Mouse (Mus musculus) neural tube, embryonic 13.5 days (tissue): ENCODE results near the gene Gm45799. TPM values are rescaled to one million over a fixed set of nuclear protein-coding genes. Genes with fewer than 3 reads are reported as not detected.
A peak's percentile ranks its signal among the peaks of the same experiment; 100 is the strongest.

Source experiments
- ATAC-seq: fragments of 200-750 bp; cut with Nextera tagmentation; 2 replicates; pipeline ENCODE4 v1.8.0; 2017; ENCODE audit warnings: low read depth, mild to moderate bottlenecking, moderate TSS enrichment, moderate library complexity
- H3K27ac ChIP-seq: fragments of 300-500 bp; sonication (generic); replicated peaks from 2 replicates; pipeline ENCODE4 v1.5.1; 2015; ENCODE audit warnings: moderate library complexity, mild to moderate bottlenecking, inconsistent platforms
- H3K27me3 ChIP-seq: fragments of 300-500 bp; sonication (generic); 2 replicates; pipeline ENCODE4 v1.6.1; 2015; ENCODE audit warnings: mild to moderate bottlenecking, inconsistent platforms
- H3K36me3 ChIP-seq: fragments of 300-500 bp; sonication (generic); 2 replicates; pipeline ENCODE4 v1.6.1; 2015; ENCODE audit warnings: mild to moderate bottlenecking, inconsistent platforms
- H3K4me1 ChIP-seq: fragments of 300-500 bp; sonication (generic); replicated peaks from 2 replicates; pipeline ENCODE4 v1.6.1; 2015; ENCODE audit warnings: inconsistent platforms
- H3K4me2 ChIP-seq: fragments of 300-500 bp; sonication (generic); 2 replicates; pipeline ENCODE4 v1.6.1; 2015; ENCODE audit warnings: inconsistent platforms, mild to moderate bottlenecking, moderate library complexity
- H3K4me3 ChIP-seq: fragments of 300-500 bp; sonication (generic); 2 replicates; pipeline ENCODE4 v1.5.1; 2015; ENCODE audit warnings: mild to moderate bottlenecking, inconsistent platforms
- H3K9ac ChIP-seq: fragments of 300-500 bp; sonication (generic); 2 replicates; pipeline ENCODE4 v1.6.1; 2015; ENCODE audit warnings: moderate library complexity, mild to moderate bottlenecking, inconsistent platforms
- H3K9me3 ChIP-seq: fragments of 300-500 bp; sonication (generic); 2 replicates; pipeline ENCODE4 v1.6.1; 2016; ENCODE audit warnings: inconsistent platforms
- WGBS: fragments of 180-500 bp; shearing (Covaris S2); methylation state at CpG from one replicate; pipeline ENCODE4 v1.1.7; 2015; 5-methylcytosine and 5-hydroxymethylcytosine counted together
- polyA plus RNA-seq: library from polyadenylated mRNA; unstranded; fragments of >200 nt; fragmentation: Nextera tagmentation; extraction: Ambion mirVana; gene quantifications from 2 replicates; pipeline ENCODE4 v1.2.1, GENCODE M21; 2015

The Gm45799 gene
- polyA plus RNA-seq, 1 experiment from 2014 or later: 7.1 TPM

- Histone ChIP-seq H3K36me3 (peaks cover 20% of the 10 kb centered on the region), H3K9ac (0 out of 2 replicates have a peak overlapping the region, but pooled peaks have one; percentile 1), H3K27me3 (no peaks in the 10 kb centered on the region), H3K9me3 (no peaks in the 10 kb centered on the region), H3K4me2 (peak overlapping the region; percentile 11; the same call in 1 of the 2 replicates), H3K27ac (peak overlapping the region; percentile 73), H3K4me3 (no peak overlapping the region), H3K4me1 (peaks cover 49% of the 10 kb centered on the region)
- peak; percentile 15; the same call in 1 of the 2 replicates for ATAC-seq
- WGBS: 29% methylated on average over 3 of the region's 3 CpGs
Measured at GRCm38 (mm10) chr7:105628633-105629032, 11.7 kb upstream of the Gm45799 start.

DNA sequence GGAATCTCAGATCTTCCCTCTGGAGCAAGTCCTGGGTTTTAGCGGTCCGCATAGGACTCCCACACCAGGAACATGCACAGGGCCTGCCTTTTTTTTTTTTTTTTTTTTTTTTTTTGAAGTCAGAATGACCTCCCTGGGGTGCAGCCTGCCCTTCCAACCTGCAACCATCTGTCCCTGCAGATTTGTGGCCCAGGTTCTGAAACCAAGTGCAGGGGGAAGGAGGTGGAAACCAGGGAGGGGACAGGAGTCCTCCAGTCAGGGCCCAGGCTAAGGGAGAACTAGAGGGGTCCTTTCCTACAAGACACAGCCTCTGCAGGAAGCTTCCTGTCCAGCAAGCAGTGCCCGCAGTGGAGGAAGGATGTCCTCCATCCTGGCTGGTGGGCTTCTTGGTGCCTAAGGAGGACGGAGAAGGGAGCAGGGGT is 7.8 kb upstream of the Gm45799 start:
- ATAC-seq: peak; percentile 25
- H3K4me3 ChIP-seq: peak overlapping the region; percentile 86

GRCm38 (mm10) chr7:105633127-105633800 is 7.1 kb upstream of the Gm45799 start, which contains the start of gene Trim3:
Trim3 (minus strand) TSS chr7:105633571.
- H3K27ac ChIP-seq: peak within 1 kb of the TSS; percentile 93
- peak; percentile 86 for ATAC-seq
- peak within 1 kb of the TSS; percentile 86 for H3K4me2 ChIP-seq
- peaks cover 28% of the 10 kb centered on the region for H3K36me3 ChIP-seq
- WGBS: under 1% methylated on average over 67 of the region's 71 CpGs
- peak within 1 kb of the TSS; percentile 86 for H3K4me3 ChIP-seq
- H3K9ac ChIP-seq: peak within 1 kb of the TSS; percentile 95
- H3K4me1 ChIP-seq: peaks cover 72% of the 10 kb centered on the region
- no peaks in the 10 kb centered on the region for H3K9me3 ChIP-seq
- no peaks in the 10 kb centered on the region for H3K27me3 ChIP-seq

More for the DNA sequence above, 7.8 kb upstream of the Gm45799 start:
- H3K27ac ChIP-seq: peak overlapping the region; percentile 93
- no peaks in the 10 kb centered on the region for H3K27me3 ChIP-seq
- H3K9me3 ChIP-seq: no peaks in the 10 kb centered on the region
- 23% methylated on average over 4 of the region's 4 CpGs for WGBS
- H3K9ac ChIP-seq: peak overlapping the region; percentile 95
- peak overlapping the region; percentile 86 for H3K4me2 ChIP-seq
- peaks cover 75% of the 10 kb centered on the region for H3K4me1 ChIP-seq
- H3K36me3 ChIP-seq: peaks cover 21% of the 10 kb centered on the region

DNA sequence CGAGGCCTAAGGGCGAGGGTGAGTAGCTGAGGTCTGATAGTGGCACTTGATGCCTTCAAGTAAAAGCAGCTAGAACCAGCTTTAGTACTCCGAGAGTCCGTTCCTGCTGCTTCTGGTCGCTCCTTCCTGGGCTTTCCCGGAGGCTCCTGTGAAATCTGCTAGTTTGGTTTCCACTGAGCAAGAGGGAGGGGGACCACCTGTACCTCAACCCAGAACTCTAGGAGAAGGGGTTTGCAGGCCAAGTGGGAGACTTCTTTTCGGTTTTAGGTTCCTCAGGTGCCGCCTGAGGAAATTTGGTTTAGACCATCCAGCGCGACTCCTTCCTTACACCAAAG is 6.6 kb upstream of the Gm45799 start:
- H3K36me3 ChIP-seq: peaks cover 33% of the 10 kb centered on the region
- peak overlapping the region; percentile 86 for H3K4me2 ChIP-seq
- 4% methylated on average over 10 of the region's 10 CpGs for WGBS
- peaks cover 71% of the 10 kb centered on the region for H3K4me1 ChIP-seq
- no peaks in the 10 kb centered on the region for H3K27me3 ChIP-seq
- peak overlapping the region; percentile 93 for H3K27ac ChIP-seq
- H3K9ac ChIP-seq: peak overlapping the region; percentile 95
- ATAC-seq: no peak; the same call in 1 of the 2 replicates
- H3K9me3 ChIP-seq: no peaks in the 10 kb centered on the region
- H3K4me3 ChIP-seq: peak overlapping the region; percentile 86

DNA sequence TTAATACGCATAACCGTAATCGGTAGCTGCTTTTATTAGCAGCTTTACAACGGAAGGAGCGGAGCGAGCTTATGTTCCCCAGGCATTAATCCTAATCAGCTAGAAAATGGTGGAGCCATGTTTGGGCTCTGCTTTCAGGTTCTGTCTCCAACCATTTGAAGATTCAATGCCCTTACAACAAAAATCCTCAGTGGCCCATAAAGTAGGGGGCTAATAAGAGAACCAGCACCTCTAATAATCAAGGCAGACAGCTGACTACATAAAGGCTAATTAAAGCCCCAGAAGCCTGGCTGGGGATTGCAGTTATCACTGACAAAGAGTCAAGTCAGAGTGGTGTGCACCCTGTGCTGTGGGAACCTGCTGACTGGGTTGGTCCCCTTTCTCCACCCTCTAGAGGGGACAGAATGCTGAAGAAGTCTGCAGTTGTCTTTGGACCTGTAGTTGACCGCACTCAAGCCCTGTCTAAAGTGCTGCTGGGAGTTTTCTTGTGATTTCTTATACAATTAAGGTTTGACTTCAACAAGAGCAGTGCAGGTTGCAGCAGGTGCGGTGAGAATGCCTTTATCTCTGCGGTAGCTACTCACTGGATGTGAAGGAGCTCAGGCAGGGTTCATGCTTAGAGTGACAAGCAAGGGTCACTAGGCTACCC is 6.0 kb upstream of the Gm45799 start:
- 39% methylated on average over 9 of the region's 9 CpGs for WGBS
- ATAC-seq: peak; percentile 23

GRCm38 (mm10) chr7:105635726-105636125 is 4.6 kb upstream of the Gm45799 start:
- 98% methylated on average over 2 of the region's 2 CpGs for WGBS
- H3K4me2 ChIP-seq: no peak overlapping the region
- no peak for ATAC-seq
- peaks cover 65% of the 10 kb centered on the region for H3K4me1 ChIP-seq
- H3K4me3 ChIP-seq: no peak overlapping the region
- H3K9me3 ChIP-seq: no peaks in the 10 kb centered on the region
- peaks cover 34% of the 10 kb centered on the region for H3K36me3 ChIP-seq
- no peak overlapping the region for H3K9ac ChIP-seq
- H3K27me3 ChIP-seq: no peaks in the 10 kb centered on the region
- H3K27ac ChIP-seq: peak overlapping the region; percentile 93

More for the DNA sequence above, 6.0 kb upstream of the Gm45799 start:
- H3K36me3 ChIP-seq: peaks cover 34% of the 10 kb centered on the region
- H3K4me2 ChIP-seq: peak overlapping the region; percentile 86
- H3K4me3 ChIP-seq: peak overlapping the region; percentile 86
- H3K27ac ChIP-seq: peak overlapping the region; percentile 93
- H3K9ac ChIP-seq: peak overlapping the region; percentile 95
- H3K9me3 ChIP-seq: no peaks in the 10 kb centered on the region
- no peaks in the 10 kb centered on the region for H3K27me3 ChIP-seq
- peaks cover 71% of the 10 kb centered on the region for H3K4me1 ChIP-seq

GRCm38 (mm10) chr7:105638776-105639175 is 1.6 kb upstream of the Gm45799 start:
- H3K4me2 ChIP-seq: peak overlapping the region; percentile 88
- peaks cover 57% of the 10 kb centered on the region for H3K4me1 ChIP-seq
- H3K27ac ChIP-seq: no peak overlapping the region
- H3K27me3 ChIP-seq: no peaks in the 10 kb centered on the region
- no peaks in the 10 kb centered on the region for H3K9me3 ChIP-seq
- 94% methylated on average over 6 of the region's 6 CpGs for WGBS
- H3K4me3 ChIP-seq: no peak overlapping the region
- ATAC-seq: no peak
- peaks cover 39% of the 10 kb centered on the region for H3K36me3 ChIP-seq
- H3K9ac ChIP-seq: peak overlapping the region; percentile 91; the same call in 1 of the 2 replicates

- ATAC-seq: no peak
- H3K4me3 ChIP-seq: peak overlapping the region; percentile 71
- no peaks in the 10 kb centered on the region for H3K9me3 ChIP-seq
- H3K27ac ChIP-seq: no peak overlapping the region
- H3K36me3 ChIP-seq: peaks cover 39% of the 10 kb centered on the region
- peak overlapping the region; percentile 88 for H3K4me2 ChIP-seq
- H3K4me1 ChIP-seq: peaks cover 52% of the 10 kb centered on the region
- peak overlapping the region; percentile 91 for H3K9ac ChIP-seq
- WGBS: 77% methylated on average over 9 of the region's 9 CpGs
- no peaks in the 10 kb centered on the region for H3K27me3 ChIP-seq
Measured at GRCm38 (mm10) chr7:105639304-105639703, 1.0 kb upstream of the Gm45799 start.

GRCm38 (mm10) chr7:105639756-105640155 is 596 bp upstream of the Gm45799 start, which contains the start of gene Timm10b:
Timm10b (plus strand) TSS chr7:105640056.
- no peaks in the 10 kb centered on the region for H3K9me3 ChIP-seq
- peaks cover 39% of the 10 kb centered on the region for H3K36me3 ChIP-seq
- whole genome bisulfite sequencing: 6% methylated on average over 2 of the region's 2 CpGs
- H3K4me1 ChIP-seq: peaks cover 47% of the 10 kb centered on the region
- H3K4me2 ChIP-seq: peak within 1 kb of the TSS; percentile 88
- peak within 1 kb of the TSS; percentile 71 for H3K4me3 ChIP-seq
- no peaks in the 10 kb centered on the region for H3K27me3 ChIP-seq
- H3K27ac ChIP-seq: peak within 1 kb of the TSS; percentile 88
- peak within 1 kb of the TSS; percentile 91 for H3K9ac ChIP-seq
- ATAC-seq: no peak; the same call in 1 of the 2 replicates

DNA sequence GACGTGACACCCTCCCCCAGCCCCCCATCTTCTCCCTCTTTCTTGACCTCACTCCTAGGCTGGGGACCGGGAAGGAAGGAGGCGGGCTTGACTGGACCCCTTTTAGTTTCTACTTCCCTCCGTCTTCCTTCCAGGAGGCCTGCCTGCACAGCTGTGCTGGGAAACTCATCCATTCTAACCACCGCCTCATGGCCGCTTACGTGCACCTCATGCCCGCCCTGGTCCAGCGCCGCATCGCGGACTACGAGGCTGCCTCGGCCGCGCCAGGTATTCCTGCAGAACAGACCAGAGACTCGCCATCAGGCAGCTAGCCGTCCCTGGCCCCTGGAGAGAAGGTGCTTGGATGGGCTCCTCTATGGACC is 523 bp downstream of the Gm45799 start:
- peak overlapping the region; percentile 71 for H3K4me3 ChIP-seq
- no peak; the same call in 1 of the 2 replicates for ATAC-seq
- H3K9ac ChIP-seq: peak overlapping the region; percentile 91
- no peaks in the 10 kb centered on the region for H3K9me3 ChIP-seq
- H3K4me2 ChIP-seq: peak overlapping the region; percentile 88
- peak overlapping the region; percentile 88 for H3K27ac ChIP-seq
- under 1% methylated on average over 18 of the region's 18 CpGs for WGBS
- peaks cover 36% of the 10 kb centered on the region for H3K4me1 ChIP-seq
- H3K36me3 ChIP-seq: peaks cover 43% of the 10 kb centered on the region
- no peaks in the 10 kb centered on the region for H3K27me3 ChIP-seq

DNA sequence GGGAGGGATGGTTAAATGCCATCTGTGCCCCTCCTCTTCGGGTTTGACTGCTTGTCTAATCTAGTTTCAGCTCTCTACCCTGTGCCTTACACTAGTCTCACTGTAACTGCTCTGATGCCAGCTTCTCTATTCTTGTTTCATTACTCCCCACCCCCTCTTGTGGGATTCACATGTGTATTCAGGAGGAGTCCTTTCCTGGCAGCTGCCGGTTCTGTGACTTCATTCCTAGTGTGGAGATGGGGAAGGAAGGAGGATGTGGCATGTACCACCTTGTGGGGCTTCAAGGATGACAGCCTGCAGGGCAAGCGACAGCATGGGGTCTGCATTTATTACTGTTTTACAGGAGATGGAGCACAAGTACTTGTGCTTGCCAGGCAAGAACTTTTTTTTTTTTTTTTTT is 1.6 kb downstream of the Gm45799 start:
- Histone ChIP-seq H3K9me3 (no peaks in the 10 kb centered on the region), H3K27me3 (no peaks in the 10 kb centered on the region), H3K4me1 (peaks cover 32% of the 10 kb centered on the region), H3K27ac (peak overlapping the region; percentile 38; the same call in 1 of the 2 replicates), H3K9ac (peak overlapping the region; percentile 91), H3K36me3 (peaks cover 36% of the 10 kb centered on the region), H3K4me3 (peak overlapping the region; percentile 71), H3K4me2 (peak overlapping the region; percentile 88)
- ATAC-seq: no peak
- 38% methylated on average over 3 of the region's 3 CpGs for WGBS
